ENCODE assay signal across 11 mouse cellular contexts in the genomic region with DNA sequence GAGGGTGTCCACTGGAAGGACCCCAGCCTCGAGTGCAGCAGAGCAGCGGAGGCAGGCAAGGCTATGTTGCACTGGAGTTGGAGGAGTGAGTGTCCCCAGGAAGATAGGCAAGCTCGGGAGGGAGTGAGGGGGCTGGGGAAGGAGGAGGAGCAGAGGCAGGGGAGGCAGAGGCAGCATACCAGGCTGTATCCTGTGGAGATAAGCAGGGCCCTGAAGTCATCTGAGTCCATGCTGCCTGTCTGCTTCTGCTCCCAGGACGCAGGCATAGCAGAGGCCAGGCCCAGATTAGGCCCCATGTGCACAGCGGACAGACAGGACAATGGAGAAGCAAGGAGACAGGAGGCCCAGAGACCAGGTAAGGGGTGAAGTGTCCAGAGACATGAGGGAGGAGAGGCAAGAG. TPM values are rescaled to one million over a fixed set of nuclear protein-coding genes. Genes with fewer than 3 reads are reported as not detected.
DNase-seq lines count a peak whose midpoint lies in the region; ATAC-seq lines count a peak whose summit lies in the region.
"Had no signal": no experiment of that assay in that cellular context is flagged by ENCODE, and none has a peak within 500 bp of the region (broad histone marks: within the 10 kb centered on the region; RNA-seq: fewer than 3 reads in every experiment).

No protein-coding gene starts in this region.

- peak overlapping the region; percentile 90 for H3K27ac ChIP-seq in heart, embryonic 11.5 days (ENCODE audit: low read depth, low read length)
- H3K27ac ChIP-seq in heart, embryonic 15.5 days: peak overlapping the region; percentile 69
- no peak overlapping the region for H3K27ac ChIP-seq in liver, embryonic 15.5 days (replicated peaks)
- H3K27ac ChIP-seq: hindbrain, embryonic 15.5 days had no signal

- H3K9me3 ChIP-seq in heart, embryonic 11.5 days (replicated peaks; ENCODE audit: control insufficient read depth, low read length): no peaks in the 10 kb centered on the region
- no peaks in the 10 kb centered on the region for H3K9me3 ChIP-seq in heart, embryonic 15.5 days (replicated peaks)
- H3K9me3 ChIP-seq in liver, embryonic 15.5 days (replicated peaks): no peaks in the 10 kb centered on the region
- H3K9me3 ChIP-seq: hindbrain, embryonic 15.5 days had no signal

- H3K36me3 ChIP-seq in heart, embryonic 11.5 days (ENCODE audit: control insufficient read depth, insufficient read depth, low read length): peaks cover 69% of the 10 kb centered on the region
- H3K36me3 ChIP-seq in heart, embryonic 15.5 days: peaks cover 91% of the 10 kb centered on the region
- peaks cover 86% of the 10 kb centered on the region for H3K36me3 ChIP-seq in liver, embryonic 15.5 days (replicated peaks)

- no peaks in the 10 kb centered on the region for H3K27me3 ChIP-seq in heart, embryonic 11.5 days (ENCODE audit: control insufficient read depth, insufficient read depth, low read length)
- H3K27me3 ChIP-seq in heart, embryonic 15.5 days: peaks cover 3% of the 10 kb centered on the region; the same call in 1 of the 2 replicates
- H3K27me3 ChIP-seq in liver, embryonic 15.5 days: peaks cover 4% of the 10 kb centered on the region

- peak overlapping the region; percentile 69 for H3K9ac ChIP-seq in heart, embryonic 11.5 days (ENCODE audit: low read depth, low read length)
- peak overlapping the region; percentile 32 for H3K9ac ChIP-seq in heart, embryonic 15.5 days
- H3K9ac ChIP-seq in liver, embryonic 15.5 days: no peak overlapping the region
- H3K9ac ChIP-seq: hindbrain, embryonic 15.5 days had no signal

- peak overlapping the region; percentile 52 for H3K4me2 ChIP-seq in heart, embryonic 11.5 days
- H3K4me2 ChIP-seq in heart, embryonic 15.5 days: 0 out of 2 replicates have a peak overlapping the region, but pooled peaks have one; percentile 21
- H3K4me2 ChIP-seq in liver, embryonic 15.5 days: no peak overlapping the region
- H3K4me2 ChIP-seq: hindbrain, embryonic 15.5 days had no signal

- H3K4me3 ChIP-seq in heart, embryonic 11.5 days (ENCODE audit: low read depth, low read length): peak overlapping the region; percentile 12
- no peak overlapping the region; the same call in 1 of the 2 replicates for H3K4me3 ChIP-seq in heart, embryonic 15.5 days
- no peak overlapping the region for H3K4me3 ChIP-seq in liver, embryonic 15.5 days (replicated peaks)
- H3K4me3 ChIP-seq: hindbrain, embryonic 15.5 days had no signal

- peaks cover 27% of the 10 kb centered on the region for H3K4me1 ChIP-seq in heart, embryonic 11.5 days (ENCODE audit: control insufficient read depth, insufficient read depth, low read length)
- H3K4me1 ChIP-seq in heart, embryonic 15.5 days (replicated peaks): peaks cover 33% of the 10 kb centered on the region
- H3K4me1 ChIP-seq in liver, embryonic 15.5 days (replicated peaks): no peaks in the 10 kb centered on the region
- H3K4me1 ChIP-seq: hindbrain, embryonic 15.5 days had no signal

- no peak for DNase-seq in heart, adult 8-10 months (ENCODE audit: low spot score)
- peak; percentile 25 for DNase-seq in MN1 (ENCODE audit: low spot score)
- DNase-seq in thymus, postnatal 14 days: no peak
- DNase-seq in layer of hippocampus, postnatal 14 days (ENCODE audit: low spot score in 2 of 2): no peak
- DNase-seq: kidney, postnatal 10 days; lung, adult 2 months; right cerebral cortex, adult 18-20 months had no signal

- ATAC-seq in heart, embryonic 11.5 days (replicated peaks; ENCODE audit: insufficient number of reproducible peaks, low FRiP score, low TSS enrichment): peak; percentile 74
- peak; percentile 65 for ATAC-seq in heart, embryonic 15.5 days (replicated peaks; ENCODE audit: insufficient number of reproducible peaks, insufficient read depth, low FRiP score, low read depth)
- ATAC-seq in liver, embryonic 15.5 days (ENCODE audit: insufficient read depth): peak; percentile 7; the same call in 1 of the 2 replicates

- WGBS in heart, embryonic 11.5 days (ENCODE audit: insufficient replicate concordance): 12% methylated on average over 5 of the region's 5 CpGs
- 27% methylated on average over 5 of the region's 5 CpGs for WGBS in heart, embryonic 15.5 days
- WGBS in liver, embryonic 15.5 days (ENCODE audit: insufficient replicate concordance): 39% methylated on average over 5 of the region's 5 CpGs

RNA-seq across cellular contexts. Expression of a gene that starts 13.7 kb away (rescaled TPM):
- 0.46 and 0.70 TPM in 2 replicates for polyA plus RNA-seq in heart, embryonic 11.5 days (2014; fragmentation: Nextera tagmentation; extraction: Ambion mirVana)
- under 1 TPM; 0.12 to 0.32 (median 0.23) TPM for total RNA-seq in heart, adult 8-10 months (2022)
- polyA plus RNA-seq in heart, embryonic 15.5 days (2015; fragmentation: Nextera tagmentation; extraction: Ambion mirVana): 0.33 and 0.42 TPM in 2 replicates
- polyA plus RNA-seq in liver, embryonic 15.5 days (2015; fragmentation: Nextera tagmentation; extraction: Ambion mirVana): 0.08 and 0.15 TPM in 2 replicates
- 1 to 10 TPM in 1 of 2 experiments, under 1 TPM in 1; 0.67 to 1.3 TPM for total RNA-seq in layer of hippocampus, postnatal 14 days (2021)

RNA-seq across cellular contexts. Expression of a gene that starts 31.3 kb away (rescaled TPM):
- 0.82 and 1.0 TPM in 2 replicates for polyA plus RNA-seq in heart, embryonic 11.5 days (2014; fragmentation: Nextera tagmentation; extraction: Ambion mirVana)
- 1 to 10 TPM in 1 of 4 experiments, not detected in 3; 1.3 TPM for total RNA-seq in heart, adult 8-10 months (2022)
- polyA plus RNA-seq in heart, embryonic 15.5 days (2015; fragmentation: Nextera tagmentation; extraction: Ambion mirVana): 1.7 and 2.7 TPM in 2 replicates
- polyA plus RNA-seq in liver, embryonic 15.5 days (2015; fragmentation: Nextera tagmentation; extraction: Ambion mirVana): 0.24 TPM in 1 of 2 replicates, not detected in the other
- total RNA-seq in layer of hippocampus, postnatal 14 days (2021): not detected

Comparison
In these comparisons a context has a peak if more than half of its experiments do, and no peak if none do; other contexts are left out.
1. ATAC-seq: peak in every context shown above with its lines; median percentile 74 in heart, embryonic 11.5 days; 65 in heart, embryonic 15.5 days; 7 in liver, embryonic 15.5 days.